Mouse (Mus musculus) liver, embryonic 14.5 days (tissue): Measurements from ENCODE around the gene Gm20547.

Source experiments
- CTCF ChIP-seq: IDR thresholded peaks from 2 replicates; pipeline ENCODE4 v1.5.1; 2016; ENCODE audit warnings: antibody characterized with exemption, low read depth, control low read depth
- EP300 ChIP-seq: IDR thresholded peaks from 2 replicates; pipeline ENCODE4 v1.6.1; 2016; ENCODE audit warnings: antibody characterized with exemption, low read depth

- no peak for TF ChIP-seq CTCF
- no peak for TF ChIP-seq EP300
Observed at GRCm38 (mm10) chr17:34881166-34881565, 676 bp downstream of the Gm20547 start.
